Mouse (Mus musculus): Measurements from ENCODE around the gene Gtf3c3.

Gene Gtf3c3

DNA sequence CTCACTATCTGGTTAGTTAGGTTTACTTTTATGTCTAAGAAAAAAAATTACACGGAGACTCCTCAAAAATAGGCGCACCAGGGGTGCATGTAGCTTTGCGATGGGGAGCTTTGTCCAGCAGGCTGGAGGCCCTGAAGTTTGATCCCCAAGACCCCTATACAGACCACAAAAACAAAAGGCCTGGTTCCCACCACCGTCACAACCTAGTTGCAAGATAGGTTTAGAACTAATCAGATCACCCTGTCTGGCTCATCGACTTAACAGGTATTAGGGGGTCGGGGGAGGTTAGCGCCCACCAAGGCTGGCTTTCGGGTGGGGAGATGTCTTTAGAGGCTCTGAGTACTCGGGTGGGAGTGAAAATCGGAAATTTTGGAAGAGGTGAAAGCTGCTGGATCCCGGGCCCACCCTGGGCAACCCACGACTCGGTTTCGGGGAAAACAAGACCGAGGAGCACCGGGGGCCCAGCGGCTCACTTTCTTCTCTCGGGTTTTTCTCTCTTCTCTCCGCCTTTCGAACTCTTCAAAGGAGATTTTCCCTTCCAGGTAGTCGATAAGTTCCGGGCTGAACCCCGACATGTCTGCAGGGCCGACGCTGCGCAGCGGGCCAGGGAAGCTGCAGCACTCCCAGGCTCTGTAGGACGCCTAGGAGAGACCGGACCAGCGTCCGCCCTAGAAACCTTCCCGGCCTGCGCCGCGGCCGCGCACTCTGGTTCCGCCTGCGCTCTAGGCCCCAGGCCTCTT lies at the start of gene Gtf3c3:
Gene Gtf3c3 (minus strand): TSS at position 632 of the 740 bp plus-strand sequence.
- peak; percentile 83 for DNase-seq (ENCODE audit: low spot score)

DNA sequence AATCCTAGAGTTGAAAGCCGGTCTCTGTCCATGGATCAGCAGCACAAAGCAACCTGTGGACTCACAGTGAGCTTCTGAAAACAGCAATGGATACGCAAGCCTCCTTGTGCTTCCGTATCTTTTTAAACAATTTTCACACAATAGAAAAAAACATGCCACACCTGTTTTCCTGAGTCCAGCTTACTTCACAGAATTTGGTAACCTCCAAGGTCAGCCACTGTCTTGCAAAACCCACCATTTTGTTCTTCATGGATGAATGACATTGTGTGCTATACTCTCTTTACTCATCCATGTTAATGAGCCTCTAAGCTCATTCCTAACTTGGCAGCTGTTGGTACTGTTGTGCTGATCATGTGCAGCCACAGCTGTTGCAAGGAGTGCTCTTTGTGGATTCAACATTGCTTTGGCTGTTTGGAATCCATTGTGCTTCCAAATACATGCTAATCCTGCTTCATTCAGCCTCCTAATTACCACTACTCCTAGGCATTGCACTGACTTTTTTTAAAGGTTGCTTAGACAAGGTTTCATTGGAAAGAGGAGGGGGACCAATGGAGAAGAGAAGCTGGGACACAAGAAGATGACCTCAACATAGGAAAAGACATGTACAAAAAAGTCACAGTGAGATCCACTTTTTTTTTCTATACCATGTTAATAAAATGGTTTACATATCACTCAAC lies 46.1 kb upstream of the Gtf3c3 start:
- no peak for DNase-seq (ENCODE audit: low spot score)

DNA sequence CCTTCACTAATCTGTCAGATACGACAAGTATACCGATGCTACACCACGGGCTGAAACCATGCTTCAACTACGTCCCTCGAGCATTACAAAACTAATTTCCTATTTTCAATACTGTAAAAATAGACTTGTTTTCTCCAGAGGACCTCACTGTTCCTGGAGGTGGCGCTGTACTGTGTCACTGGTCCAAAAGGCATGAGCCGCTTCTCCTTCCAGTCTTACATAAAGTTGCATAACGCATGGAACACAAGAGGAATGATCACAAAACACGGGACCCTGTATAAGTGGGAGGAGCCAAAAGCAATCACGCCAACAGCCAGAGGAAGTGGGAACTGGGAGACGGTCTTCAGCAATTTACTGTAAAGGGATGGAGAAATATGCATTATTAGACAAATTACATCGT lies 41.7 kb upstream of the Gtf3c3 start:
- no peak for DNase-seq (ENCODE audit: low spot score)

DNA sequence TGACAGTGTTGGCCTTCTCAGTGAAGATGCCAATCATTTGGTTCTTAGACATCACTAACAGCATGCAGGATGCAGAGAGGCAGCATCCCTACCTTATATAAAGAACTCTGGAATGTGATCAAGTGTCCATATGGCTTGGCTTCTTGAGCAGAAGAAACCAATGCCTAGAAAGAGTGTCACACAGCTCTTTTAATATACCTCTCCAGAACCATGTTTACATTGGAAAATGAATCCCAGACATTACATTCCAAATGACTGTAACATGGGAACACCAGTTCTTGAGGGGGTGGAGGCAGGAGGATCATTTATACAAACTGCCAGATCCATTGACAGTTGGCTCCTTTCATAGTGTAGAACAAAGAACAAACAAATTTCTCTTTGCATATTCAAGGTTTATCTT lies 29.9 kb upstream of the Gtf3c3 start:
- no peak for DNase-seq (ENCODE audit: low spot score)

DNA sequence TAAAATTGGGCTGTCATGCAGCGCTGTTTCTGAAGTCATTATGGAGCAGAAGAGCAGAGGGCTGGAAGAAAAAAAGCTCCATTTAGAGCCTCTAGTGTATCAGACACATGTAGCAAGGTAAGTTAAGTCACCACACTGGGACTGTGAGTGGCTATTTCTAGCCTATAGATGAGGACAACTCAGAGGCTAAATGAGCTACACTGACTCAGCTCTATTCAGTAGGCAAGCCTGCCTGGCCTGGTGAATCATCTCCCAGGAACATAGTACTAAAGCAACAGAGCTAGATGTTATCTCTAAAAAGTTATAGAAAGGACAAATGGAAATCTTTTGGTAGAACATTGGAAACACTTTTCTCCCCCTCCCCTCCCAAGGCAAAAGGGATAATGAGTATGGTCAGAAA lies 28.6 kb upstream of the Gtf3c3 start:
- no peak for DNase-seq (ENCODE audit: low spot score)

DNA sequence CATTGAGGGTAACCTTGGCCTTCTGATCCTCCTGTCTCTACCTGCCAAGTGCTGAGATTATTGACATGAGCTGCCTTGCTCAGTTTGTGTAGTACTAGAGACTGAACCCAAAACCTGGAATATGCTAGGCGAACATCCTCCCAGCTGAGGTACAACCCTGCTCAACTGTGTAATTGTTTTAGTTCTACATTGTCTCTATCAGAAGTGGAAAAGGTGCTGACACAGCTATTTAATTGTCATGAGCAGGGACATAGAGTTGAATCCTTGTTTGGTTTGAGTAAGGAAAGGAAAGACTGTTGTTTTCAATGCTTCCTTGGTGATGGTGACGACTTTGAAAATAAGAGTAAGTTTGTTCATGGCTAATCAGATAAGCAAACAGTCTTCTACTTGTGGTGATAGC lies 13.3 kb upstream of the Gtf3c3 start:
- no peak for DNase-seq (ENCODE audit: low spot score)

DNA sequence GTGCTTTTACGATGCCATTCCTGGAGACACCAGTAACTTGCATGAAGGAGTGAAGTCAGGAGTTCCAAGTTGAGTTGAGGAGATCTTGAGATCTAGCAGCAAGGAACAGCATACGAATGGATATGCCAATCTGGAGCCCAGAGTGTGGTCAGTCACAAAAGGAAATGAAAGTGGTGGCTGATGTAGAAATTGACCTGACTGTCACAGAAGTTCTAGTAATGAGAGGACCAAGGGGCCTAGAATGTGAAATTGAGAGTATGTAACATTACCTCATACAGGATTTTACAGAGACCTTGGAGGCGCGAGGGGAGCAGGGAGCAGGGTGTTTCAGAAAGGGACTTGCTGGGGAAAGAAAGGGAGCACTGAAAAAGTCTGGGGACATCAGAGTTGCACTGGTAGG lies 10.1 kb upstream of the Gtf3c3 start:
- DNase-seq (ENCODE audit: low spot score): no peak

DNA sequence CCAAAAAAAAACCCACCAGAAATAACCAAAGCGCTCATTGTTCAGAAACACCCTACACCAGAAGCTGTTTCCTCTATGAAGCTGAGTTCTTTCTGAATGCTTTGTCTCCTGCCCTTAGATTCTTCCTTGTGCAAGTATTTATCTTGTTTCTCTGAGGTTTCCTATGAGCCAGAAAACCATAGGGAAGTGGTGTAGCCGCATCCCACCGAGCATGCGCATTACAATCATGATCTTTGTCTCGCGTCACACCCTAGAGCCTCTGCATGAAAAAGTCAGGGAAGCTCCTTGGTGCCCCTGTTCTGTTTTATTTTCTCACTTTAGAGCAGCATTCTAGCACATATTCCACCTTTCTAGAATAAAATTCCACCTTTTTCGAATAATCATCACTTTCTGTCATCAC lies 4.9 kb upstream of the Gtf3c3 start:
- no peak for DNase-seq (ENCODE audit: low spot score)

DNA sequence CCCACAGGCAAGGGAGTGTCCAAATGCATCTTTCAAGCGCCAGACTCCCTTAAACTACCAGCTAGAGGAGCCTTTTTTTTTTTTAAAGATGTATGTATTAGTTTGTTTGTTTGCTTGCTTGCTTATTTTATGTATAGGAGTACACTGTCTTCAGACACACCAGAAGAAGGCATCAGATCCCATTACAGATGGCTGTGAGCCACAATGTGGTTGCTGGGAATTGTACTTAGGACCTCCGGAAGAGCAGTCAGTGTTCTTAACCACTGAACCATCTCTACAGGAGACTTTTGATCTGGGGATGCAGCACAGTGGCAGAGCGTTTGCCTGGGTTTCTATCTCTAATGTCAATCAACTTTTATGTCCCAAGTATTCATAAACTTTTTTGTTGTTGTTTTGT lies 307 bp upstream of the Gtf3c3 start:
- no peak for DNase-seq (ENCODE audit: low spot score)

DNA sequence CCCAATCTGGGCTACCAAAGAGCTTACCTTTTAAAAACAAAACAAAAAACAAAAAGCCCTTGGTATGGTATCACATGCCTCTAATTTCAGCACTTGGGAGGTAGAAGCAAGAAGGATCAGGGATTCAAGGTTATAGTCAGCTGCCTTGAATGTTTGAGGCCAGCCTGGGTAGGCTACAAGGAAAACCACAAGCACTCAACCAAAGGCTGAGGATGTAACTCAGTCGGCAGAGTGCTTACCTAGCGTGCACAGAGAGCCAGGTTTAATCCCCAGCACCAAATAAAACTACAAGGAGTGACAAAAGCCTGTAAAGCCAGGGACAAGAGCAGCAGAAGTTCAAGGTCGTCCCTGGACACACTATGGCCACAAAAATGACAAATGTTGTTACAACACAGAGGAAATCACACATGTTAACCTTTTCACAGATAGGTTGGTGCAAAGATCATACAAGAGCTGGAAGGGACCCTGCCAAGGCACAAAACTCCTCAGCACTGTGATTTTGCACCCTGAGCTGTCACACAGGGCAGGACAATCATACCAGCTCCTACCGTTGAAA lies 16.5 kb downstream of the Gtf3c3 start:
- no peak for DNase-seq (ENCODE audit: low spot score)

DNA sequence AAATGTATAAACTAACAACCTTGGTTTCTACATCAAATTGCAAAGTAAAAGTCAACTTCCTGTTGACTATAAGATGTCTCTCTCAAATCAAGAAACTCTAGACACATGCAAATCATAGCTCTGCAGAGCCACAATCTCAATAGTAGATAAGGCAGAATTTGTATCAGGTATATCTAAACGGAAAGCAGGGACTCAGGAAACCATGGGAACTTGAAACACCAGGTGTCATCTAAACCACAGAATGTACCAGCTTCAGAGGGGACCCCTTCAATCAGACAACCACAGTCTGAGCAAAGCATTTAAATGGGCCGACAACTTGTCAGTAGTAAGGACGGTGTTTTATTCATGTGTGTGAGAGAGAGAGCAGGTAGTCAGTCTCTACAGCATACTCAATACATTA lies 17.1 kb downstream of the Gtf3c3 start:
- DNase-seq (ENCODE audit: low spot score): no peak

DNA sequence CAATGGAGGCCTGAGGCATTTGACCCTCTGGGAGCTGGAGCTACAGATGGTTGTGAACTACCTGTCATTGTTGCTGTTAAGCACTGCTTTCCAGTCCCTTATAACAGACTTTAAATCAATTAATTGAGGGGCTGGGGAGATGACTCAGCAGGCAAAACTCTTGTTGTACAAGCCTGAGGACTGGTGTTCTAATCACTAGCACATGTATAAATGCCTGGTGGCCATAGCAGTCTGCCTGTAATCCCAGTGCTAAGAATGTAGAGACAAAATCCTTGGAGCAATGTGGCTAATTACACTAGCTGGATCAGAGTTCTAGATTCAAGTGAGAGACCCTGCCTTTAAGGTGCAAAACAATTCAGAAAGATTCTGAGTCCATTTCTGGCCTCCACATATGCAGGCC lies 36.0 kb downstream of the Gtf3c3 start:
- DNase-seq (ENCODE audit: low spot score): no peak

DNA sequence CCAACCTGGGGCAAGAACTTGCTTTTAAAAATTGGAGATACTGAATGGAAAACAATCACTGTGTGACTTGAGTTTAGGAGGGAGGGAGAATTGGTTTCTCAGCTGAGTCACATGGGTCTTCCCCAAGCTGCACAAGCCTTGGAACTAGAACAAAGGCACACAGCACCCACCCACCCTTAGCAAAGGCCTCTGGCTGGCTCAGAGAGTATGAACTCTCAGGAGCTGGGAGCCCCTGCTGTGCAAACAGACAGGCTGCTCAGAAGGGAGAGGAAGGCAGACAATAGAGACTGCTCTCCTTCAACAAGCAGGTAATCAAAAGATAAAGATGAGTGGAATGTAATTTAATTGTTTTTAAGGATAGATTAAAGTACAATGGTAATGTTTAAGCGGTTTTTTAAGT lies 54.5 kb downstream of the Gtf3c3 start:
- DNase-seq (ENCODE audit: low spot score): no peak

DNA sequence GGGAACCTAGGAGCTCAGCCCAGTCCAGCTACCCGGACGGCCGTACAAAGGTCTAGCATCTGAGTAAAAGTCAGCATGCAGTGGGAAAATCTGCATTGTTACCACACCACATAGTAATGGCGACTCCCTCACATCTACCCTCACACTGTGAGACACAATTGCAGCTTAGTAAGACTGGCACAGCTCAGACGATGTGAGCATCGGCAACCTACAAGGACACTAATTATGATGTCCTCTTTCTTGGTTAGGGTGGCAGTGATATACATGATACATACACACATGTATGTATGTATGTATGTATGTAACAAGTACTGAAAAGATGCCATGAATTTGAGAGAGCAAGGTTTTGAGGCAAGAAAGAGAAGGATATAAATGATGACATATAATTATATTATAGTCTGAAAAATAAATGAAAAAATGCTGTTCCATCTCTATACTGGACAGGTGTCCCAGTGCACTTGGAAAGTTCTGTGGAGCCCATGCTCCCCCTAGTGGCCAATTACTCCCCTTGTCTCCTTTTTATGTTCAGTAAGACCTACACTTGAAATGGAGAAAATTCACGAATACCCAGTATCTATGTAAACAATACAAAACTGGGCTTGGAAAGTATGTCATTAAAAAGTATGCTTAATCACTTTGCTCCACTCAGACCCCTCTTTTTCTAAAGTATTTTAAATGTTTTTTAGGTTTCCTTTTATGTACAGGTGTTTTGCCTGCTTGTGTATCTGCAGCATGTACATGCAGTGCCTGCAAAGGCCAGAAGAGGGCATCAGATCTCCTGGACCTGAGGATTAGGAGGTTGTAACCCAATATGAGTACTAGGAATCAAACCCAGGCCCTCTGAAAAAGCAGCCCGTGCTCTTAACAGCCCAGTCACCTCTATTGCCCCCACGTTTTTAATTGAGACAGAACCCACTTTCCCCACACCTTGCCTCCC lies 57.5 kb downstream of the Gtf3c3 start:
- DNase-seq (ENCODE audit: low spot score): peak; percentile 44

DNA sequence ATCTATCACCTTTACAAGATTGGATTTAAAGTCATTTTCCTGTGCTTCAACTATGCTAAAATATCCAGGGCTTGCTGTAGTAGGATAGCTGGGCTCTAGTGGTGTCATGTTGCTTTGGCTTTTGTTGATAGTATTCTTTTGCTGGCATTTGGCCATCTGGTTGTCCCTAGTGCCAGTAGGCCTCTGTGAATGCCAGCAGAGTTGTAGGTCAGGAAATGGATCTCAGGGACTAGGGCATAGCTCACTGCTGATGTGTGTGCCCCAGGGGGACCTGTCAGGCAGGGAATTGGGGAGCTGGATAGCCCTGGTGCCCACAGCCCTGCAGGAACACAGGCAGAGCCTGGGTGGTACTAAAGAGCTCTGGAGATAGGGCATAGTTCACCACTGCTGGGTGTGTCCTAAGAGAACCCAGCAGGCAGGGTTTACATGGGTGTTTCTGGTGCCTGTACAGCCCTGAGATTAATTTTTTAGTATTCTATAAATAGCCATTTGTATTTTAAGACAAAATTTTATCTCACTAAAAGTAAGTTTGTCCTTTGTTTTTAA lies 61.2 kb downstream of the Gtf3c3 start:
- peak; percentile 1 for DNase-seq (ENCODE audit: low spot score)

DNA sequence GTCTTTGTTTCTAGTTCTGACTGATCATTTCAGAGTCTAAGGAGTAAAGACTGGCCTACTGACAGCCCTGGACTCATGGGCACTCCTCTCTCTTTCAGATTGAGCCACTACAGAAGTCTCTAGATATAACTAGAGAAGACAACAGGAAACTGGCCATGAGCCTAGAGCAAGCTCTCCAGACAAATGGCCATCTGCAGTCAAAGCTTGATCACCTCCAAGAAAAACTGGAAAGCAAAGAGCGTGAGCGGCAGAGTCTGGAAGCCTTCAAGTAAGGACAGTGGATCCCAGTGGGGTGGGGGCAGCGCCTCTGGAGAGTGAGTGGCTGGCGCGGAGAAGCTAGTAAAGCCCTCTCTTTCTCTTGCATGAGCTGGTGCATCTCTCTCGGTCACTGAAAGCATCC lies 82.2 kb downstream of the Gtf3c3 start:
- no peak for DNase-seq (ENCODE audit: low spot score)

DNA sequence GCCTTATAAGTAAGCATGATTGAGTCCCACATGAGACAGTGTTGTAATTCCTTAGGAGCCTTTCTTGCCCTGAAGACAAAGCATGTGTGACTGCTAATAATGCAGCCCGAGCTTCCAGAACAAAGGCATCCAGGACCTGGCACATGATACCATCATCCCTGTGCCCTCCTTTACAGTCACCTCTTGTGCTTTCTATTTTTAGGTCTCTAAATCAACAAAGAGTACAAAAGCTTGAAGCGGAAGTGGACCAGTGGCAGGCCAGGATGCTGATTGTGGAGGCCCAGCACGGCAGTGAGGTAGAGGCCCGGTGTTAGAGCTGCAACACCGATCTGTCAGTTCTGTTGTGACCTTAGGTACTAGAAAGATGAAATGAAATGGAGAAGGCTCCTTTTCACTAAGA lies 83.3 kb downstream of the Gtf3c3 start:
- no peak for DNase-seq (ENCODE audit: low spot score)

DNA sequence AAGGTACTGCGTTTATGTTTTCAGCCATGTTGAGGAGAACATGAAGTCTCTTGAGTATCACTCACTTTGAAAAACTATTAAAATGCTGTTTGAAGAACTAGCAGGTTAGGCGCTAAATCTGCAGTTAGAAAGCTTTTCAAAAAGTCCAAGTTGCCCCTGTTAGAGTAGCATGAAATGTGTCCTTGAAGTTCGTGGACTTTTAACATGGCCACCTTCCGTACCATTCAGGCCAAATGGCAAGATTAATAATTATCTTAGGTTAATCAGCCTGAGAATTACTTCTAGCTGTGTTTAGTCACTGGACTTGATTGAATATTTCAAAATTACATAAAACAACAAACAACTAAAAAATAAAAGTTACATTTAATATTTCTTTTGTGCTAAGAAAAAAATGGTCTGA lies 84.0 kb downstream of the Gtf3c3 start:
- no peak for DNase-seq (ENCODE audit: low spot score)
